In genomic region chr13:93344395-93344794, GRCm38 (mm10) we compare ENCODE assay signal across 24 mouse cellular contexts.
"Had no signal": no experiment of that assay in that cellular context is flagged by ENCODE, and none has a peak within 500 bp of the region (broad histone marks: within the 10 kb centered on the region; RNA-seq: fewer than 3 reads in every experiment).

No protein-coding gene starts in this region.

- H3K4me2 ChIP-seq: heart, embryonic 11.5 days; heart, embryonic 13.5 days; heart, embryonic 15.5 days; hindbrain, embryonic 13.5 days; hindbrain, embryonic 15.5 days; kidney, embryonic 15.5 days; limb, embryonic 12.5 days had no signal

- H3K9me3 ChIP-seq: heart, embryonic 13.5 days; heart, embryonic 15.5 days; hindbrain, embryonic 13.5 days; hindbrain, embryonic 15.5 days; kidney, embryonic 15.5 days; limb, embryonic 10.5 days; limb, embryonic 12.5 days had no signal

- H3K27me3 ChIP-seq: heart, embryonic 13.5 days; heart, embryonic 15.5 days; hindbrain, embryonic 13.5 days; hindbrain, embryonic 15.5 days; kidney, embryonic 15.5 days; limb, embryonic 12.5 days had no signal

- H3K4me1 ChIP-seq: heart, embryonic 15.5 days; hindbrain, embryonic 13.5 days; hindbrain, embryonic 15.5 days; kidney, embryonic 15.5 days; limb, embryonic 12.5 days had no signal

- ATAC-seq: hindbrain, postnatal 0 days; intestine, embryonic 16.5 days had no signal

- DNase-seq: gastrocnemius, postnatal 14 days; gastrocnemius, postnatal 36 days; heart, adult 11 months; heart, adult 2 months; heart, postnatal 14 days; heart, postnatal 36 days; kidney, adult 11 months; kidney, adult 2 months; kidney, postnatal 14 days; kidney, postnatal 36 days; layer of hippocampus, adult 9-11 months had no signal

- H3K4me3 ChIP-seq: heart, adult 2 months; heart, embryonic 13.5 days; heart, embryonic 15.5 days; hindbrain, embryonic 13.5 days; hindbrain, embryonic 15.5 days; kidney, embryonic 15.5 days; left cerebral cortex, adult 2 months; limb, embryonic 10.5 days; limb, embryonic 12.5 days had no signal

- H3K9ac ChIP-seq: heart, embryonic 13.5 days; heart, embryonic 15.5 days; hindbrain, embryonic 13.5 days; hindbrain, embryonic 15.5 days; kidney, embryonic 15.5 days; limb, embryonic 12.5 days; liver, embryonic 14.5 days had no signal

- H3K27ac ChIP-seq: heart, adult 2 months; heart, embryonic 13.5 days; heart, embryonic 15.5 days; hindbrain, embryonic 13.5 days; hindbrain, embryonic 15.5 days; hindbrain, postnatal 0 days; kidney, embryonic 15.5 days; kidney, postnatal 0 days; left cerebral cortex, adult 2 months; limb, embryonic 10.5 days; limb, embryonic 12.5 days; liver, embryonic 14.5 days had no signal

- H3K36me3 ChIP-seq: heart, embryonic 15.5 days; kidney, embryonic 15.5 days had no signal
